Mouse (Mus musculus) stomach, embryonic 14.5 days (tissue): ENCODE measurements around the gene Runx2. TPM values are rescaled to one million over a fixed set of nuclear protein-coding genes. Genes with fewer than 3 reads are reported as not detected.

Source experiments
- ATAC-seq: fragments of 200-750 bp; cut with Nextera tagmentation; 2 replicates; pipeline ENCODE4 v1.8.0; 2017; ENCODE audit warnings: low read depth, moderate TSS enrichment; ENCODE audit not compliant: insufficient number of reproducible peaks, insufficient read depth, low FRiP score
- H3K27ac ChIP-seq: fragments of 300-500 bp; sonication (generic); 2 replicates; pipeline ENCODE4 v1.5.1; 2014; ENCODE audit warnings: mild to moderate bottlenecking, low read length, moderate library complexity, mixed read lengths
- H3K27me3 ChIP-seq: fragments of 300-500 bp; sonication (generic); 2 replicates; pipeline ENCODE4 v1.6.1; 2014; ENCODE audit warnings: low read length, control low read depth, mixed read lengths; ENCODE audit not compliant: control insufficient read depth, insufficient read depth
- H3K36me3 ChIP-seq: fragments of 300-500 bp; sonication (generic); 2 replicates; pipeline ENCODE4 v1.6.1; 2014; ENCODE audit warnings: mild to moderate bottlenecking, control low read depth, low read length, moderate library complexity, mixed read lengths; ENCODE audit not compliant: control insufficient read depth, insufficient read depth
- H3K4me1 ChIP-seq: fragments of 300-500 bp; sonication (generic); 2 replicates; pipeline ENCODE4 v1.6.1; 2014; ENCODE audit warnings: low read length, control low read depth, mixed read lengths; ENCODE audit not compliant: control insufficient read depth, insufficient read depth
- H3K4me2 ChIP-seq: fragments of 300-500 bp; sonication (generic); replicated peaks from 2 replicates; pipeline ENCODE4 v1.6.1; 2014; ENCODE audit warnings: low read depth, low read length, control low read depth
- H3K4me3 ChIP-seq: fragments of 300-500 bp; sonication (generic); 2 replicates; pipeline ENCODE4 v1.5.1; 2014; ENCODE audit warnings: low read depth, low read length, control low read depth
- H3K9ac ChIP-seq: fragments of 300-500 bp; sonication (generic); replicated peaks from 2 replicates; pipeline ENCODE4 v1.6.1; 2014; ENCODE audit warnings: low read depth, mild to moderate bottlenecking, control low read depth, low read length, moderate library complexity, mixed read lengths
- H3K9me3 ChIP-seq: fragments of 300-500 bp; sonication (generic); 2 replicates; pipeline ENCODE4 v1.6.1; 2016; ENCODE audit warnings: low read depth, low read length, control low read depth; ENCODE audit not compliant: control insufficient read depth
- WGBS: fragments of 180-500 bp; shearing (Covaris S2); extraction: QIAGEN DNeasy Blood & Tissue Kit; methylation state at CpG from one replicate; pipeline ENCODE4 v1.1.7; 2014; 5-methylcytosine and 5-hydroxymethylcytosine counted together
- polyA plus RNA-seq: library from polyadenylated mRNA; unstranded; fragments of >200 nt; fragmentation: Nextera tagmentation; extraction: Ambion mirVana; gene quantifications from 2 replicates; pipeline ENCODE4 v1.2.1, GENCODE M21; 2014

Runx2 gene
- 1.00 and 2.3 TPM in 2 replicates for polyA plus RNA-seq

DNA sequence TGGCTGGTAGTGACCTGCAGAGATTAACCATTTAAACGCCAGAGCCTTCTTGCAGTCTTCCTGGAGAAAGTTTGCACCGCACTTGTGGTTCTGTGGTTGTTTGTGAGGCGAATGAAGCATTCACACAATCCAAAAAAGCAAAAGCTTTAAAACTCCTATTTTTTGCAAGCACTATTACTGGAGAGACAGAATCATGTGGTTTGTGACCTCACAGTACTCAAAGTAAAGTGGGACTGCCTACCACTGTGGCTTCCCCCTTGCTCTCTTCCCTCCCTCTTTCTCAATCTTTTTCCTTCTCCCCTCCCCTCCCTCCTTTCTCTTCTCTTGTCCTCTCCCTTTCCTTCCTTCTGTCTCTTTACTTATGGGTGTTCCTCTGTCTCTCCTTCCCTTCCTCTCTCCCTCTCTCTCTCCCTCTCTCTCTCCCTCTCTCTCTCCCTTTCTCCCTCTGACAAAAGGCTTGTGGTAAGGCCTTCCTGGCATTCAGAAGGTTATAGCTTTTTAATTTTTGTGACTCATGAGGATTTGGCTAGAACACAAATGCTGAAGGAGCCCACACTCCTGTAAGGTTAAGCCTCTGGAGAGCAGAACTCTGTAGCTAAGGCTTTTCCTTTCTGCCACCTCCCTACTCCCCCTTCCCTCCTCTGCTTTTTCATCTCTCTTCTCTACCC is at the start of gene Runx2:
Gene Runx2, minus strand, starts transcription at position 290 of the 668 bp plus-strand sequence.
- no peak within 1 kb of the TSS for H3K9ac ChIP-seq
- ATAC-seq, result no peak
- peaks cover 13% of the 10 kb centered on the region for H3K4me1 ChIP-seq
- H3K9me3 ChIP-seq, result no peaks in the 10 kb centered on the region
- 48% methylated on average over 3 of the region's 3 CpGs for WGBS
- no peak within 1 kb of the TSS for H3K4me2 ChIP-seq
- H3K27me3 ChIP-seq, result no peaks in the 10 kb centered on the region
- no peak within 1 kb of the TSS for H3K4me3 ChIP-seq
- H3K36me3 ChIP-seq, result no peaks in the 10 kb centered on the region
- H3K27ac ChIP-seq, result no peak within 1 kb of the TSS

DNA sequence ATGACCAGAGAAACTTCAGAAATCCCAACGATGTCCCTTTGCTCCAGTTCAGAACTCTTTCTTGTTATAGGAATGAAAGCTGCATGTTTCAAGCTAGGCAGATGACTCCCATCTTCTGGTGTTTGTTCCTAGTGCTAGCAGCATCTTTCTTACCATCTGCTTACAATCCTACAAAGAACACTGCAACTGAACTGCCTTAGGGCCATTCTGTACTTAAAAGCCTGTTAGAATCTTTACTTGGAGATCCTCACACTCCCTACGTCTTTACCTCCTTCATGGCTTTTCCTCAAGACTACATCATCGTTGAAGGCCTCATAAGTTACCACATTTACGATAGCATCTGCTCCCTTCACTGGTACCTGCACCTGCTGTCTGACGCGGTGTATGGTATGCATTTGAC is 48.6 kb upstream of the Runx2 start:
- no peaks in the 10 kb centered on the region for H3K27me3 ChIP-seq
- no peak overlapping the region for H3K27ac ChIP-seq
- H3K4me1 ChIP-seq, result no peaks in the 10 kb centered on the region
- no peak for ATAC-seq
- no peak overlapping the region for H3K9ac ChIP-seq
- 95% methylated on average over 6 of the region's 6 CpGs for WGBS
- no peaks in the 10 kb centered on the region for H3K9me3 ChIP-seq
- no peak overlapping the region for H3K4me3 ChIP-seq
- no peaks in the 10 kb centered on the region; the same call in 1 of the 2 replicates for H3K36me3 ChIP-seq
- no peak overlapping the region for H3K4me2 ChIP-seq

DNA sequence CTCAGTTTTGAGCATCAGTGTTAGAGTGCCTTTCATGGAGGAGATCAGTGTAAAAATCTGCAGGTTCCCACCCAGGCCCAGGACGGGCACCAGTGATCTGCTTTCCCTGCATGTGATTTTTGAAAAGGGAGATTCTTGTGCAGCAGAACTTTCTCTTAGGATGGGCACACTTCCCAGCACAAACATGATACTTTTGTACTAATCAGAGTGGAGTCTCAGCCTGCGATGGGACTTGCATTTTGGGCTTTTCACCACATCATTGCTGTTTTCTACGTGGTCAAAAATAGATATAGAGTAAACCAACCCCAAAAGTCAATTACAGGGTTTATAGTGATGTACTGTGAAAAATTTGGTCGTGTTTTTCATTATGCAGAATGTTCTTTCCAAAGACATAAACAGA is 27.6 kb upstream of the Runx2 start:
- Histone ChIP-seq H3K4me1 (no peaks in the 10 kb centered on the region), H3K4me2 (no peak overlapping the region), H3K9ac (no peak overlapping the region), H3K27me3 (no peaks in the 10 kb centered on the region), H3K27ac (no peak overlapping the region), H3K9me3 (no peaks in the 10 kb centered on the region), H3K36me3 (no peaks in the 10 kb centered on the region), H3K4me3 (no peak overlapping the region)
- WGBS, result 71% methylated on average over 4 of the region's 4 CpGs
- no peak for ATAC-seq

DNA sequence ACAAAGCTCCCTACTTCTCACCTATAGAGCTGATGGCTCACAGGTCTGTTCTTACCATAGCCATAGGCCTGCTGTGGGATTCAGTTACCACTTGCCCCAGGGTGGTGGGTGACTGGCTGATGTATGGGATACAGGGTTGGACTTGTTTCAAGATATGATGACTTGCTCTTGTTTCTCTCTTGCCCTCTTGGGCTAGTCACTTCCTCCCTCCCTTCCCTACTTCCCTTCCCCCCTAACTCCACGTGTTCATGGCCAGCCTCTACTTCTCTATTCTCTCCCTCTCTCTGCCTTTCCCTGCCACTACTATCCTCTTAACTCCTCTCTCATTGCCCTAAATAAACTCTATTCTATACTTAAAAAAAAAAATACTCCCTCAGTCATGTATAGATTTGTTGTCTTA is 16.6 kb upstream of the Runx2 start:
- Histone ChIP-seq H3K9me3 (no peaks in the 10 kb centered on the region), H3K9ac (no peak overlapping the region), H3K4me1 (no peaks in the 10 kb centered on the region), H3K4me2 (no peak overlapping the region), H3K4me3 (no peak overlapping the region), H3K36me3 (no peaks in the 10 kb centered on the region), H3K27me3 (no peaks in the 10 kb centered on the region), H3K27ac (no peak overlapping the region)
- ATAC-seq, result no peak
- WGBS, result 69% methylated on average over 1 of the region's 1 CpGs

DNA sequence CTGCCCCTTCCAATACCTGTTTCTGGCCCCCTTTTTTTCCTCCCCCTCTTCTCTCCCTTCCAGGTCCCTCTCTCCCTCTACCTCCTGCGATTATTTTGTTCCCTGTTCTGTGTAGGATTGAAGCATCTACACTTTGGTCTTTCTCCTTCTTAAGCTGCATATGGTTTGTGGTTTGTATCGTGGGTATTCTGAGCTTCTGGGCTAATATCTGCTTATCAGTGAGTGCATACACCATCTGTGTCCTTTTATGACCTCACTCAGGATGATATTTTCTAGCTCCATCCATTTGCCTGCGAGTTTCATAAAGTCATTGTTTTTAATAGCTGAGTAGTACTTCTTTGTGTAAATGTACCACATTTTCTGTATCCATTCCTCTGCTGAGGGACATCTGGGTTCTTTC is 15.0 kb upstream of the Runx2 start:
- Histone ChIP-seq H3K9ac (no peak overlapping the region), H3K36me3 (no peaks in the 10 kb centered on the region), H3K9me3 (no peaks in the 10 kb centered on the region), H3K4me2 (no peak overlapping the region), H3K4me3 (no peak overlapping the region), H3K4me1 (no peaks in the 10 kb centered on the region), H3K27me3 (no peaks in the 10 kb centered on the region), H3K27ac (no peak overlapping the region)
- 83% methylated on average over 3 of the region's 3 CpGs for WGBS
- ATAC-seq, result no peak

DNA sequence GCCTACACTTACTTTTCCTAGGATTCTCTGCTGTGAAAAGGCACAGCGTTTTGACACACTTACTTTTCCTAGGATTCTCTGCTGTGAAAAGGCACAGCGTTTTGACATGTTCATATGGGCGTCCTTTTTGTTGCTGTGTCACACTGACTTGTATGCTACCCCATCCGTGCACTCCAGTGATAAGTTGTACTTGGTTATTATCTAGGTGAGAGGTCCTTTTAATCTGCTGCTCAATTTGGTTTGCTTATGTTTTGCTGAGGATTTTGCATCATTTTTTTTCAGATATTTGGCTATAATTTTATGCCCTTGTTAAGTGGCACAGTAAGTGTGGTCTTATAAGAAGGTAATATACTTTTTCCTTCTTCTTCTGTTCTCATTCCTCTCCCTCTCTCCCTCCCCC is 13.4 kb upstream of the Runx2 start:
- ATAC-seq, result no peak
- WGBS, result 84% methylated on average over 4 of the region's 4 CpGs
- Histone ChIP-seq H3K9ac (no peak overlapping the region), H3K9me3 (no peaks in the 10 kb centered on the region), H3K36me3 (no peaks in the 10 kb centered on the region), H3K27me3 (no peaks in the 10 kb centered on the region), H3K4me2 (no peak overlapping the region), H3K4me3 (no peak overlapping the region), H3K27ac (no peak overlapping the region), H3K4me1 (no peaks in the 10 kb centered on the region)

DNA sequence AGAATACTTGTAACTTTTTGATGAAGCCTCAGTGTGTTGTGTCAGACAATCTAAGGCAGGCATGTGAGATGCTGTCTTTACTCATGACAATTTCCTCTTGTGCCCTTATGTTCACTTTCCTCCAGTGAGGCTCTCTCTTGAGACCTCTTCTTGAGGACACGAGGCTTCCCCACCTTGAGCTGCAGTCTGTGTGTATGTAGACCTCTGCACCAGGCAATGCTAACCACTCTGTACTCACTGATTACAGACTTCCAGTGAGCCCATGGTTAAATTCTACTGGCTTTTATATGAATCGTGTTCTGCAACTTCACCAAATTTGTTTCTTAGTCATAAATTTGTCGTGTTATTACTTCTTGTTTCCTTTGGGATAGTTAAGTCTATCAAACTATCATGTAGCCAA is 12.5 kb upstream of the Runx2 start:
- Histone ChIP-seq H3K4me2 (no peak overlapping the region), H3K27me3 (no peaks in the 10 kb centered on the region), H3K27ac (no peak overlapping the region), H3K4me1 (no peaks in the 10 kb centered on the region), H3K9me3 (no peaks in the 10 kb centered on the region), H3K4me3 (no peak overlapping the region), H3K36me3 (no peaks in the 10 kb centered on the region), H3K9ac (no peak overlapping the region)
- no peak for ATAC-seq
- 72% methylated on average over 3 of the region's 3 CpGs for WGBS

DNA sequence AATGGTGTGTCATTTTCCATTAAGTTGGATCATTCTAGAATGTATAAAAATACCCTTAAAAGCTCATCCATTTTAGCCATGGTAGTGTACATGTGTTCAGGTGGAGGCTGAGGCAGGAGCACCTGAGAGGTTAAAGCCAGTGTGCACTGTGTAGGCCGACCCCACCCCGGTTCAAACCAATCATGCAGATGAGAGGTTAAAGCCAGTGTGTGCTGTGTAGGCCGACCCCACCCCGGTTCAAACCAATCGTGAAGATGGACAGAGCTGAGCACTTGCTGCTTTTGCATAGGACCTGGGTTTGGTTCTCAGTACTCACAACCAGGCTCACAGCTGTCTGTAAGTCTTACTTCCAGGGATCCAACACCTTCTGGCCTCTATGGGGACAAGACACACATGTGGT is 7.3 kb upstream of the Runx2 start:
- ATAC-seq, result no peak
- Histone ChIP-seq H3K4me2 (no peak overlapping the region), H3K4me1 (no peaks in the 10 kb centered on the region), H3K4me3 (no peak overlapping the region), H3K27me3 (no peaks in the 10 kb centered on the region), H3K36me3 (no peaks in the 10 kb centered on the region), H3K9ac (no peak overlapping the region), H3K9me3 (no peaks in the 10 kb centered on the region), H3K27ac (no peak overlapping the region)
- 79% methylated on average over 5 of the region's 5 CpGs for WGBS

DNA sequence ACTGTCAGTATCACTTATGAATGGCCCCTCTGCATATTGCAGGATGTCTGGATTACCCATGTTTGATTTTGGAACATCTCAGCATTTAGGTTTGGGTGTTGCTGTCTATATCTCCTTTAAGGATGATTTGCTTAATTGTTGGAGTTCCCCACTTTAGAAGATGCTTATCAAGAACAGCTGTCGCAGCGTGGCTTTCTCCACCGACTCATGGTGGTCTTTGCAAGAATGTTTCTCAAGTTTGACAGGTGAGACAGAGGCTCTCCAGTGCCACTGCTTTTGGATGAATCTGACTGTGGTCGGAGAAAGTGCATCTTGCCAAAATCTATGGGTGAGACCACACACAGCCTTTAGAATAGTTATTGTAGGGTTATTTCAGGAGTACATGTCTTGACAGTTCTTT is 5.2 kb upstream of the Runx2 start:
- Histone ChIP-seq H3K27ac (no peak overlapping the region), H3K9me3 (no peaks in the 10 kb centered on the region), H3K9ac (no peak overlapping the region), H3K36me3 (no peaks in the 10 kb centered on the region), H3K4me2 (no peak overlapping the region), H3K4me3 (no peak overlapping the region), H3K4me1 (peaks cover 4% of the 10 kb centered on the region; the same call in 1 of the 2 replicates), H3K27me3 (no peaks in the 10 kb centered on the region)
- 59% methylated on average over 4 of the region's 4 CpGs for WGBS
- no peak for ATAC-seq
